Mouse (Mus musculus) megakaryocyte, embryonic 14.5 days (primary cell): ENCODE data around the gene Mcl1. TPM values are rescaled to one million over a fixed set of nuclear protein-coding genes. Genes with fewer than 3 reads are reported as not detected.
A peak's percentile ranks its signal among the peaks of the same experiment; 100 is the strongest.

Source experiments
- H3K27me3 ChIP-seq: replicated peaks from 2 replicates; pipeline ENCODE3; 2012; ENCODE audit warnings: inconsistent platforms
- H3K36me3 ChIP-seq: replicated peaks from 2 replicates; pipeline ENCODE3; 2012; ENCODE audit warnings: low read length, inconsistent platforms, mixed read lengths
- H3K4me1 ChIP-seq: 2 replicates; pipeline ENCODE4 v1.6.1; 2012; ENCODE audit warnings: inconsistent platforms
- H3K4me3 ChIP-seq: replicated peaks from 2 replicates; pipeline ENCODE3; 2012; ENCODE audit warnings: moderate library complexity, mild to moderate bottlenecking, inconsistent platforms
- H3K9me3 ChIP-seq: 2 replicates; pipeline ENCODE4 v1.6.1; 2012; ENCODE audit warnings: inconsistent platforms
- FLI1 ChIP-seq: IDR thresholded peaks from 2 replicates; pipeline ENCODE4 v1.6.1; 2012; ENCODE audit warnings: low read length, inconsistent platforms, mixed read lengths
- GATA1 ChIP-seq: IDR thresholded peaks from 3 replicates; pipeline ENCODE4 v1.6.1; 2012; ENCODE audit warnings: mixed read lengths, low read length, inconsistent platforms, borderline replicate concordance
- polyA plus RNA-seq: library from polyadenylated mRNA; stranded (reverse); fragments of >175 nt; gene quantifications from 2 replicates; pipeline ENCODE4 v1.2.3, GENCODE M21; 2012; ENCODE audit warnings: low replicate concordance; ENCODE audit not compliant: insufficient read depth

Mcl1 gene
- polyA plus RNA-seq, 1 experiment: 222 TPM

GRCm38 (mm10) chr3:95657108-95657507 is 1.5 kb upstream of the Mcl1 start:
- Histone ChIP-seq H3K27me3 (no peaks in the 10 kb centered on the region), H3K4me3 (peak overlapping the region; percentile 38), H3K36me3 (peaks cover 48% of the 10 kb centered on the region), H3K9me3 (no peaks in the 10 kb centered on the region), H3K4me1 (peaks cover 63% of the 10 kb centered on the region)
- TF ChIP-seq GATA1 (no peak), FLI1 (no peak)

GRCm38 (mm10) chr3:95657711-95658110 is 877 bp upstream of the Mcl1 start:
- Histone ChIP-seq H3K36me3 (peaks cover 54% of the 10 kb centered on the region), H3K27me3 (no peaks in the 10 kb centered on the region), H3K9me3 (no peaks in the 10 kb centered on the region), H3K4me1 (peaks cover 63% of the 10 kb centered on the region), H3K4me3 (peak overlapping the region; percentile 59)
- TF ChIP-seq GATA1: no peak

GRCm38 (mm10) chr3:95658868-95659712 is 502 bp downstream of the Mcl1 start:
- H3K4me1 ChIP-seq: peaks cover 64% of the 10 kb centered on the region
- no peaks in the 10 kb centered on the region for H3K27me3 ChIP-seq
- H3K9me3 ChIP-seq: no peaks in the 10 kb centered on the region
- no peak for TF ChIP-seq GATA1
- TF ChIP-seq FLI1: peak; percentile 45; the same call in 1 of the 2 replicates
- peaks cover 60% of the 10 kb centered on the region for H3K36me3 ChIP-seq
- peak overlapping the region; percentile 93 for H3K4me3 ChIP-seq

GRCm38 (mm10) chr3:95659948-95660347 is 1.4 kb downstream of the Mcl1 start:
- peaks cover 64% of the 10 kb centered on the region for H3K4me1 ChIP-seq
- peak overlapping the region; percentile 93 for H3K4me3 ChIP-seq
- no peaks in the 10 kb centered on the region for H3K9me3 ChIP-seq
- peaks cover 68% of the 10 kb centered on the region for H3K36me3 ChIP-seq
- TF ChIP-seq GATA1 (no peak), FLI1 (no peak)
- no peaks in the 10 kb centered on the region for H3K27me3 ChIP-seq

- no peaks in the 10 kb centered on the region for H3K9me3 ChIP-seq
- TF ChIP-seq FLI1 (no peak), GATA1 (no peak)
- H3K36me3 ChIP-seq: peaks cover 69% of the 10 kb centered on the region
- H3K4me3 ChIP-seq: peak overlapping the region; percentile 93
- H3K27me3 ChIP-seq: no peaks in the 10 kb centered on the region
- H3K4me1 ChIP-seq: peaks cover 64% of the 10 kb centered on the region
Measured at GRCm38 (mm10) chr3:95660788-95661478, 2.3 kb downstream of the Mcl1 start.

GRCm38 (mm10) chr3:95661945-95662715 is 3.5 kb downstream of the Mcl1 start:
- Histone ChIP-seq H3K27me3 (no peaks in the 10 kb centered on the region), H3K9me3 (no peaks in the 10 kb centered on the region), H3K4me1 (peaks cover 66% of the 10 kb centered on the region), H3K4me3 (peak overlapping the region; percentile 86), H3K36me3 (peaks cover 74% of the 10 kb centered on the region)
- no peak for TF ChIP-seq FLI1
- TF ChIP-seq GATA1: no peak

GRCm38 (mm10) chr3:95662724-95663449 is 4.3 kb downstream of the Mcl1 start:
- TF ChIP-seq GATA1 (no peak), FLI1 (no peak)
- Histone ChIP-seq H3K9me3 (no peaks in the 10 kb centered on the region), H3K4me1 (peaks cover 66% of the 10 kb centered on the region), H3K4me3 (peak overlapping the region; percentile 86), H3K27me3 (no peaks in the 10 kb centered on the region), H3K36me3 (peaks cover 77% of the 10 kb centered on the region)

GRCm38 (mm10) chr3:95663486-95663885 is 4.9 kb downstream of the Mcl1 start:
- H3K36me3 ChIP-seq: peaks cover 80% of the 10 kb centered on the region
- no peaks in the 10 kb centered on the region for H3K9me3 ChIP-seq
- TF ChIP-seq GATA1: no peak
- no peak for TF ChIP-seq FLI1
- H3K27me3 ChIP-seq: no peaks in the 10 kb centered on the region
- peak overlapping the region; percentile 80 for H3K4me3 ChIP-seq
- peaks cover 68% of the 10 kb centered on the region for H3K4me1 ChIP-seq

- TF ChIP-seq FLI1 (no peak), GATA1 (no peak)
- H3K36me3 ChIP-seq: peaks cover 85% of the 10 kb centered on the region
- H3K27me3 ChIP-seq: no peaks in the 10 kb centered on the region
- peak overlapping the region; percentile 59 for H3K4me3 ChIP-seq
- no peaks in the 10 kb centered on the region for H3K9me3 ChIP-seq
- peaks cover 74% of the 10 kb centered on the region for H3K4me1 ChIP-seq
Measured at GRCm38 (mm10) chr3:95663969-95664608, 5.5 kb downstream of the Mcl1 start.
